Mouse (Mus musculus): ENCODE measurements around the gene Cyp3a59.
"Not testable (repeated sequence)": the region's sequence is repeated elsewhere in the genome, so short reads cannot be mapped to it uniquely, and the experiment has no call there.

Gene Cyp3a59

GRCm38 (mm10) chr5:146078945-146079344 is at the start of gene Cyp3a59:
Gene Cyp3a59, plus strand, starts transcription at chr5:146079257.
- not testable (repeated sequence) for DNase-seq (ENCODE audit: low read depth, low spot score)

GRCm38 (mm10) chr5:146070099-146070498 is 9.0 kb upstream of the Cyp3a59 start:
- no peak for DNase-seq (ENCODE audit: low read depth, low spot score)

GRCm38 (mm10) chr5:146147903-146148302 is 68.8 kb downstream of the Cyp3a59 start:
- peak; percentile 71 for DNase-seq (ENCODE audit: low read depth, low spot score)

GRCm38 (mm10) chr5:146150454-146150853 is 71.4 kb downstream of the Cyp3a59 start:
- DNase-seq (ENCODE audit: low read depth, low spot score) = no peak

- not testable (repeated sequence) for DNase-seq (ENCODE audit: low read depth, low spot score)
Observed at GRCm38 (mm10) chr5:146158326-146158725, 79.3 kb downstream of the Cyp3a59 start.

GRCm38 (mm10) chr5:146160439-146160838 is 81.4 kb downstream of the Cyp3a59 start, which contains the start of gene Gm5565:
Gene Gm5565, minus strand, starts transcription at chr5:146160539.
- not testable (repeated sequence) for DNase-seq (ENCODE audit: low read depth, low spot score)

Data from R1 (cell line).